Mouse (Mus musculus): ENCODE measurements at regions not wholly inside any gene's neighbourhood (a gene's known extent, or its start where the extent isn't known, plus 50 kb on each side); places are given as distances from the start of the nearest gene placed in this dataset.

- TF ChIP-seq CTCF (IDR thresholded peaks at IDR 0.05; ENCODE audit: borderline replicate concordance, control insufficient read depth, extremely low read depth, insufficient read depth, low read length, poor library complexity) (no peak), POLR2A (IDR thresholded peaks at IDR 0.05; ENCODE audit: control insufficient read depth, extremely low read depth, insufficient read depth, low read length, poor library complexity) (no peak)
Measured at GRCm38 (mm10) chr10:44796205-44796604, 267.9 kb upstream of the Prdm1 start.

Data from thymus, adult 2 months (tissue).